Mouse (Mus musculus): ENCODE measurements at regions not wholly inside any gene's neighbourhood (a gene's known extent, or its start where the extent isn't known, plus 50 kb on each side); places are given as distances from the start of the nearest gene placed in this dataset.

GRCm38 (mm10) chr12:86628050-86628782, 50.3 kb upstream of the Vash1 start:
- no peak for TF ChIP-seq CTCF (conservative IDR thresholded peaks at IDR 0.05 in 1 of 2, IDR thresholded peaks at IDR 0.05 in 1 of 2; ENCODE audit: low read depth in 2 of 2, low read length in 2 of 2)
- no peak for TF ChIP-seq ZC3H11A (IDR thresholded peaks at IDR 0.05; ENCODE audit: low read depth, low read length)
